Mouse (Mus musculus) intestine, embryonic 16.5 days (tissue): ENCODE results near the gene Capzb. TPM values are rescaled to one million over a fixed set of nuclear protein-coding genes. Genes with fewer than 3 reads are reported as not detected.

Experiments used
- ATAC-seq: fragments of 200-750 bp; cut with Nextera tagmentation; 2 replicates; pipeline ENCODE4 v1.8.0; 2017; ENCODE audit warnings: moderate TSS enrichment, moderate library complexity
- H3K27ac ChIP-seq: fragments of 300-500 bp; sonication (generic); 2 replicates; pipeline ENCODE4 v1.5.1; 2014; ENCODE audit warnings: mild to moderate bottlenecking, low read length
- H3K27me3 ChIP-seq: fragments of 300-500 bp; sonication (generic); replicated peaks from 2 replicates; pipeline ENCODE4 v1.6.1; 2014; ENCODE audit warnings: low read length, control low read depth, mixed read lengths; ENCODE audit not compliant: control insufficient read depth, insufficient read depth
- H3K36me3 ChIP-seq: fragments of 300-500 bp; sonication (generic); 2 replicates; pipeline ENCODE4 v1.6.1; 2014; ENCODE audit warnings: low read length, control low read depth; ENCODE audit not compliant: control insufficient read depth, insufficient read depth
- H3K4me1 ChIP-seq: fragments of 300-500 bp; sonication (generic); 2 replicates; pipeline ENCODE4 v1.6.1; 2014; ENCODE audit warnings: low read length, control low read depth, mixed read lengths; ENCODE audit not compliant: control insufficient read depth, insufficient read depth
- H3K4me2 ChIP-seq: fragments of 300-500 bp; sonication (generic); 2 replicates; pipeline ENCODE4 v1.6.1; 2014; ENCODE audit warnings: low read depth, low read length, control low read depth
- H3K4me3 ChIP-seq: fragments of 300-500 bp; sonication (generic); 2 replicates; pipeline ENCODE4 v1.5.1; 2014; ENCODE audit warnings: mild to moderate bottlenecking, low read length
- H3K9ac ChIP-seq: fragments of 300-500 bp; sonication (generic); 2 replicates; pipeline ENCODE4 v1.6.1; 2014; ENCODE audit warnings: low read depth, low read length
- H3K9me3 ChIP-seq: fragments of 300-500 bp; sonication (generic); 2 replicates; pipeline ENCODE4 v1.6.1; 2016; ENCODE audit warnings: low read length, control low read depth; ENCODE audit not compliant: control insufficient read depth
- WGBS: fragments of 180-500 bp; shearing (Covaris S2); extraction: QIAGEN DNeasy Blood & Tissue Kit; methylation state at CpG from one replicate; pipeline ENCODE4 v1.1.7; 2014; 5-methylcytosine and 5-hydroxymethylcytosine counted together
- polyA plus RNA-seq: library from polyadenylated mRNA; unstranded; fragments of >200 nt; fragmentation: Nextera tagmentation; extraction: Ambion mirVana; gene quantifications from 2 replicates; pipeline ENCODE4 v1.2.1, GENCODE M21; 2015

The Capzb gene
- polyA plus RNA-seq, 1 experiment from 2014 or later: 454 TPM

GRCm38 (mm10) chr4:139177921-139178320 lies 14.8 kb upstream of the Capzb start:
- Histone ChIP-seq H3K9ac (no peak overlapping the region), H3K9me3 (0 out of 2 replicates have a peak, but pooled peaks cover 2% of the 10 kb centered on the region), H3K4me2 (no peak overlapping the region), H3K4me3 (no peak overlapping the region), H3K27me3 (no peaks in the 10 kb centered on the region), H3K4me1 (peaks cover 33% of the 10 kb centered on the region), H3K36me3 (no peaks in the 10 kb centered on the region), H3K27ac (no peak overlapping the region)
- WGBS: 96% methylated on average over 3 of the region's 3 CpGs
- no peak for ATAC-seq

DNA sequence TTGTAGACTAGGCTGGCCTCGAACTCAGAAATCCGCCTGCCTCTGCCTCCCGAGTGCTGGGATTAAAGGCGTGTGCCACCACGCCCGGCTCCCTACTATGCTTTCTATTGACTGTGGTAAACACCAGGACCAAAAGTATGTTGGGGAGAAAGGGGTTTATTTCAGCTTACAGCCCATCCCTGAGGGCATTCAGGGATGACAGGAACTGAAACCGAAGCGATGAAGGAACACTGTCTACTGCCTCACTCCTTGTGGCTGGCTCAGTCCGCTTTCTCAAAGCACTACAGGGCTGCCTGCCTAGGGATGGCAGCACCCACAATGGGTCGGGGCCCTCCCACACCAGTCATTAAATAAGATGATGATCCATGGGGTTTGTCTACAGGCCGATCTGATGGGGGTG lies 14.3 kb upstream of the Capzb start:
- Histone ChIP-seq H3K9me3 (0 out of 2 replicates have a peak, but pooled peaks cover 2% of the 10 kb centered on the region), H3K27me3 (no peaks in the 10 kb centered on the region), H3K4me2 (no peak overlapping the region), H3K36me3 (no peaks in the 10 kb centered on the region), H3K27ac (no peak overlapping the region), H3K4me3 (no peak overlapping the region), H3K9ac (no peak overlapping the region), H3K4me1 (peaks cover 33% of the 10 kb centered on the region)
- 95% methylated on average over 11 of the region's 11 CpGs for WGBS
- no peak for ATAC-seq

DNA sequence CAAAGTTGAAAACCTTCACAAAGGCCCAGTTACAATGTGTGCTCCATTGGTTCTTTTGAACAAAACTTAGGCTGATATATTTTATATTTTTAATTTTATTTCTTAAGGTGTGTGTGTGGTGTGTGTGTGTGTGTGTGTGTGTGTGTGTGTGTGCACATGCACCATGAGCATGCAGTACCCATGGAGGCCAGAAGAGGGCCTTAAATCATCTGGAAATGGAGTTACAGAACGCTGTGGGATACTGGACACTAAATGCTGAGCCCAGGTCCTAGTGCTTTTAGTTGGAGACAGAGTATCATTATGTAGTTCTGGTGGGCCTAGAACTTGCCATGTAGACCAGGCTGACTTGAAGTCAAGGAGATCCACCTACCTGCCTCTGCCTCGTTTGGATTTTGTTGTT lies 13.5 kb upstream of the Capzb start:
- 82% methylated on average over 2 of the region's 2 CpGs for WGBS
- no peak for ATAC-seq
- Histone ChIP-seq H3K27me3 (no peaks in the 10 kb centered on the region), H3K4me3 (no peak overlapping the region), H3K36me3 (no peaks in the 10 kb centered on the region), H3K9me3 (0 out of 2 replicates have a peak, but pooled peaks cover 2% of the 10 kb centered on the region), H3K27ac (peak overlapping the region; percentile 79), H3K9ac (no peak overlapping the region), H3K4me2 (no peak overlapping the region), H3K4me1 (peaks cover 33% of the 10 kb centered on the region)

DNA sequence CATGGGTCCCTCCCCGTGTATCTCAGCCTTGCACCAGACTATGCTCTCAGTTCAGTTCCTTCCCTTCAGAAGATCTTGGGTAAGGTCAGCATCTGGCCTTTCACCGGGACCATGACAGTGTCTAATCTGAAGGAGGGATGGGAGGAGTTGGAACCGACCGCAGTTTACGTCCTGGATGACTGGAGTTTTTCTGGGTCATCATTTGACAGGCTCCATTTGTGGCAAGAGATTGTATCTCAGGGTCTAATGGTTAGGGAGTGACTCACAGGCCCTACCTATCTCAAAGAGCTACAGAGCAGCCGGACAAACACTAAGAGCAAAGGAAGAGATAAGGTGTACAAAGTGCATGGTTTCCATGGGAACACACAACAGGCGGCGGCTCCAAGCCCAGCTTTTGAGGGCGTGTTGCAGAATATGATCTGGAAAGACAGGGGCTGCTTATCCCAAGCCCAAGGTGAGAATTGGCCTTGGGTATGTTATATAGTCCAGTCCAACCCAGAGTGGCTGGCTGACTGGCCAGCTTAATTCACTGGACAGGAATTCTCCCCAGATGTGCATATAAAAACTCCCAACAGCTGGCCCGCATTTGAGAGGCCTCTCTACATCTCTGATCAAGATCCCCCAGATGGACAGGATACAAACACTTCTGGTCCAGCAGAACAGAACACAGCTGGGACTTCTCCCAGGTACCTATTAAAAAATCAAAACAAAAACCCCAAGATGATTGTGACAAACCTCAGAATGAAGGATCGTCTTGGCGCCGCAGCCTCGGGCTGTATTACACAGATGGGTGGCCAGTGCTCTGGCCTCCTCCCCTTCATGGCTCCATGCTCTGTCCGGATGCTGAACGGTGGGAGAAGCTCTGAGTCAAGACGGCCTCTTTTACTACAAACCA lies 12.7 kb upstream of the Capzb start:
- no peak overlapping the region for H3K4me2 ChIP-seq
- no peak overlapping the region for H3K9ac ChIP-seq
- ATAC-seq: peak; percentile 92
- peaks cover 30% of the 10 kb centered on the region for H3K4me1 ChIP-seq
- WGBS: 42% methylated on average over 17 of the region's 17 CpGs
- 0 out of 2 replicates have a peak, but pooled peaks cover 2% of the 10 kb centered on the region for H3K9me3 ChIP-seq
- H3K4me3 ChIP-seq: no peak overlapping the region
- peak overlapping the region; percentile 79 for H3K27ac ChIP-seq
- H3K27me3 ChIP-seq: no peaks in the 10 kb centered on the region
- H3K36me3 ChIP-seq: no peaks in the 10 kb centered on the region

DNA sequence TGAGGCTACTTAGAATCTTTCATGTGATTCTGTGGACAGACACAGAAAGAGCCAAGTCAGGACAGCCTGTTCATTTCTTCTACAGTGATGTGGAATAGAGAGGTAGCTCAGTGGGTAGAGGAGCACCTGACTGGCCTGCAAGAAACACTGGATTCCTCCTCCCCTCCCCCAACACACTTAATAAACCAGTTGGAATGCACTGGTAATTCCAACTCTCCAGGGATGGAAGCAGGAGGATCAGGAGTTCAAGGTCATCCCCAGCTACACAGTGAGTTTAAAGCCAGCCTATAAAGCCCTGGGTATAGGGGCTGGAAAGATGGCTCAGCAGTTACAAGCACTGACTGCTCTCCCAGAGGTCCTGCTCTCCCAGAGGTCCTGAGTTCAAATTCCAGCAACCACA lies 10.2 kb upstream of the Capzb start:
- Histone ChIP-seq H3K9me3 (0 out of 2 replicates have a peak, but pooled peaks cover 2% of the 10 kb centered on the region), H3K4me3 (no peak overlapping the region), H3K9ac (no peak overlapping the region), H3K4me2 (no peak overlapping the region), H3K36me3 (no peaks in the 10 kb centered on the region), H3K27ac (no peak overlapping the region), H3K27me3 (no peaks in the 10 kb centered on the region), H3K4me1 (peaks cover 32% of the 10 kb centered on the region)
- no peak for ATAC-seq

DNA sequence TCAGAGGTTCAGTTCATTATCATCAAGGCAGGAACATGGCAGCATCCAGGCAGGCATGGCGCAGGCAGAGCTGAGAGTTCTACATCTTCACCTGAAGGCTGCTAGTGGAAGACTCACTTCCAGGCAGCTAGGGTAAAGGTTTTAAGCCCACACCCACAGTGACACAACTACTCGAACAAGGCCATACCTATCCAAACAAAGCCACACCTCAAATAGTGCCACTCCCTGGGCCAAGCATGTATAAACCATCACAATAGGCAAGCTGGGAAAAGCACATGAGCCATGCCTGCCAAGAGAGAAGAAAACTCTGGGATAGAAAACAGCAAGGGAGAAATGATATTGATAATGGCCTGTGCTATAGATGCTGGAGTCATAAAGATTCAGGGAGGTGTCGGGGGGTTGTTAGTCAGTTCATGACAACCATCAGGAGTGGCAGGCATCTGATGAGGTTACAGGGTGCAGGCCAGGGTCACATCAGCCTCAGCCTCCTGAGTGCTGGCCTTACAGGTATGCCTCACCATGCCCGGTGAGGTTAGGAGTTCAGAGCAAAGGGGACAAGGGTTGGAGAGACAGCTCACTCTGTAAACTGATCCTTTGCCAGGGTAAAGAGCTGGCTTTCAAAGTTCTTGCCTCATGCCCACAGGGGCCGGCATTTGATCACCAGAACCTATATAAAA lies 6.8 kb upstream of the Capzb start:
- no peaks in the 10 kb centered on the region for H3K9me3 ChIP-seq
- H3K27ac ChIP-seq: peak overlapping the region; percentile 68
- H3K4me2 ChIP-seq: no peak overlapping the region
- H3K4me3 ChIP-seq: no peak overlapping the region
- no peaks in the 10 kb centered on the region for H3K36me3 ChIP-seq
- peak; percentile 77 for ATAC-seq
- no peak overlapping the region for H3K9ac ChIP-seq
- peaks cover 19% of the 10 kb centered on the region for H3K4me1 ChIP-seq
- WGBS: 72% methylated on average over 5 of the region's 5 CpGs
- H3K27me3 ChIP-seq: no peaks in the 10 kb centered on the region

DNA sequence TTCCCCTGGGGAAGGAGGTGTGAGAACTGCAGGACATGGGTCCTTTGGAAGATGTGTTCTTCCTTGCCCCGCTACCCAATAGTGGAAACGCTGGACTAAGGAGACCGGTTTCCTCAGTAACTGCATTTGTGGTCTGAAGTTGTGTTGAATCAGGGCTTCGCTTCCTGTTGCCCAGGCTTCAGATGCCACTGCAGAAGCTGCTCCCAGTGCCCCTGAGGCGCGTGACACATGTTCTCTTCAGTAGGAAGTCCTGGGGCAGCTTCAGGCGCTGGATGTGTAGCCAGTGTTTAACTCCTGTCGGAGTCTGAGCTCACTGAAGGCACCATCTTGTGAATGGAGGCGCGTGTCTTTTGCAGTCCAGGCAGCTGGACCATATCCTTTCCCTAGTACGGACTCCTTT lies 4.8 kb upstream of the Capzb start:
- no peaks in the 10 kb centered on the region for H3K27me3 ChIP-seq
- WGBS: 82% methylated on average over 11 of the region's 11 CpGs
- no peaks in the 10 kb centered on the region for H3K36me3 ChIP-seq
- H3K9me3 ChIP-seq: no peaks in the 10 kb centered on the region
- no peak overlapping the region for H3K9ac ChIP-seq
- no peak overlapping the region for H3K4me3 ChIP-seq
- no peak for ATAC-seq
- no peak overlapping the region for H3K27ac ChIP-seq
- peaks cover 28% of the 10 kb centered on the region for H3K4me1 ChIP-seq
- no peak overlapping the region for H3K4me2 ChIP-seq

- ATAC-seq: peak; percentile 85
- 9% methylated on average over 19 of the region's 19 CpGs for WGBS
Observed at GRCm38 (mm10) chr4:139191605-139192498, 847 bp upstream of the Capzb start.

More at GRCm38 (mm10) chr4:139191605-139192498, 847 bp upstream of the Capzb start:
- Histone ChIP-seq H3K4me3 (peak overlapping the region; percentile 88), H3K4me1 (peaks cover 48% of the 10 kb centered on the region), H3K4me2 (peak overlapping the region; percentile 71), H3K36me3 (no peaks in the 10 kb centered on the region), H3K9ac (peak overlapping the region; percentile 82), H3K27me3 (no peaks in the 10 kb centered on the region), H3K9me3 (no peaks in the 10 kb centered on the region), H3K27ac (peak overlapping the region; percentile 98)
